Mouse (Mus musculus): ENCODE results near the gene Fam84b.

Gene Fam84b

DNA sequence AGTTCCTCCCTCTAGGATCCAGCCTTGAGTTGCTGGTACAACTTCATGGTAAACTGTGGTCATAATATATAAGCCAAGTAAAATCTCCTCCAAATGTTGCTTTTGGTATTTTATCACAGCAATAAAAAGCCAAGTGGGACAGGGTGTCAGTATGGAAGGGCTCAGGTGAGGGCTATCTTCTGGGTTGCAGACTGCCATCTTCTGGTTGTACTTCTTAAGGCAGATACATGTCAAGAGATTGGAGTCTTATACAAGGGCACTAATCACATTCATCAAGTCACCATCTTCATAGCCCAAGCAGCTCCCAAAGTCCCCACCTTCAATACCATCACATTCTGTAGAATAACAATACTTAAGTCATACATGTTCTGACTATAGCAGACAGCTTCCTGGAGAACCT is 21.0 kb downstream of the Fam84b start:
- no peak for DNase-seq (ENCODE audit: low spot score in 2 of 2)

DNA sequence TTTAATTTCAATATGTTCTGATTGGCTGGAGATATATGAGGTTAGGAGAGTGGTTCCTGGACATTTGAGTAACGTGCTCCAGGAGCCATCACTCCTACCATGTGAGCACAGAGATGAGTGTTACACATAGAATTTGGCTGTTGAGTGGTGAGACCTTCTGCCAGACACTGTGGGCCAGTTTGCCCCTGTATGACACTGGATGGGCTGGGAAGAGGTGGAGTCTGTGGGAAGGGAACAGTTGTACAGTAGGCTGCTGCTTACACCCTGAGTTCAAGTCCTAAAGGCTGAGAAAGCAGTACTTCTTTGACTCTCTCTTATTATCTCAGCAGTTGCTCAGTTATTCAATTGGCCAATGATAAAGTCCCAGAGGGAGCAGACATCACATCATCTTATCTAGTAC is 27.4 kb downstream of the Fam84b start:
- DNase-seq (ENCODE audit: low spot score in 2 of 2) = no peak

DNA sequence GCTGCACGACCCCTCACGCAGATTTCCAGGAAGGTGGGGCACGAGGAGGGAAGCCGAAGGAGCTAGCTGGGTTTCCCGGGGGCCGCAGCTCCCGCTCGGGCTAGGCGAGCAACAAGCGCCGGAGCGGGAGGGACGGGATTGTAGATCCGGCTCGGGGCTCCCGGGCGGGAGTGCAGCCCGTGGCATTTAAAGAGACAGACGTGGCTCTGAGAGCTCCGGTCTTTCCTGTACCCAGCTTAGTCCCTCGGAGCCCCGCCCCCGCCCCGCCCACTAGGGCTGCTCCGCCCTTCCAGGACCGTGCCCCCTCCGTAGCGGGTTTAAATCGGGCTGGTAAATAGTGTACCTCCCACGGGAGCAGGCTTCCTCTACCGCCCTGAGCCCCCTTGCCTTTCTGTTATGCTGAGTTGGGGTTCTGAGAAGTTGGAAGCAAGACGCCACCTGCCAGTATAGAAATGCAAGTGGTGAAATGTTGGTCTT is 28.8 kb downstream of the Fam84b start:
- peak; percentile 85 to 92 for DNase-seq (ENCODE audit: low spot score in 2 of 2)

DNA sequence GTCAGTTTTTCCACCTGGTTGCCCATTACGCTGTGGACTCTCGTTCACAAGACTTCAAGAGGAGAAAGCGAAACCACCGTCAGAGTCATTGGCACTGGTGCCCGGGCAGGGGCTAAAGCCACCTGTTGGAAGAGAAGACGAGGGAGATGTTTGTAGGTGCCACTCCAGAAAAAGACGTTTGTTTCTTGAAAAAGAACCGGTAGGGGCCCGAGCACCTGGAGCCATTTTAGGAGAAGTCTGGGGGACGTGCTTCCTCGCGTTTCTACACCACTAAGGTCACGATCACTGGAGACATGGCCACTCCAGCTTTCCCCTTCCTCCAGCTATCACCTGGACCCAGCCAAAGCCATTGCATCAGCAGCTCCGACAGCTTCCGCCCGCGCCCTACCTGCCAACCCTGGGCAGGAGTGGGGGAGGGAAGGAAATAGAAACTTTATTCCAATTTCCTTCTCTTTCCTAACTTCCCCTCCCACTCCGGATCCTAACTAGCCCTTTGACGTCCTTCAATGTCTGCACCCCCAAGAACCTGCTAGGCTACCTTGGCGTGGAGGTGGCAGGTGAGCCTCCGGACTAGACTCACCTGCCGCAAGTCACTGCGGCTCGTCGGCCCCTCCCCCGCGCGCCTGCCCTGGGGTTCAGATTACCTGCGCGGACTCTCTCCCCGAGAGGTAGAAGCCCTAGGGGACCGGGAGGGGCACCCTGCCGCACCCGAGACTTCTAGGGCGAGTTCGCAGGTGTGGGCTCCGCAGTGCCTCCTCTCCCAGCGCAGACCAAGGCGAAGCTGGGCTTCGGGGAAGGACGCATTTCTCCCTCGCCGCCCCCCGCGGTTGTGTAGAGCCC is 29.5 kb downstream of the Fam84b start:
- peak; percentile 59 for DNase-seq (ENCODE audit: low spot score in 2 of 2)

DNA sequence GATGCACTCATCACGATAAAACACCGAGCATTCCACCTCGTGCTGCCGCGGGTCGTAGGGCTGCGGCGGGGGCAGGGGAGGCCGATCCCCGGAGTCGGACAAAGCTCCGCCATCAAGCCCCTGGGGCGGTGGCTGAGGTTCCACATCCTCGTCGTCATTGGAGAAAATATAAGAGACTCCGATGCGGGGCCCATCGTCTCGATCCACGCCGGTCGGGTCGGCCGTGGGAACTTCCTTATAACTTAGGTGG is 30.0 kb downstream of the Fam84b start:
- peak in 1 of 2 experiments; percentile 16 for DNase-seq (ENCODE audit: low spot score in 2 of 2)

DNA sequence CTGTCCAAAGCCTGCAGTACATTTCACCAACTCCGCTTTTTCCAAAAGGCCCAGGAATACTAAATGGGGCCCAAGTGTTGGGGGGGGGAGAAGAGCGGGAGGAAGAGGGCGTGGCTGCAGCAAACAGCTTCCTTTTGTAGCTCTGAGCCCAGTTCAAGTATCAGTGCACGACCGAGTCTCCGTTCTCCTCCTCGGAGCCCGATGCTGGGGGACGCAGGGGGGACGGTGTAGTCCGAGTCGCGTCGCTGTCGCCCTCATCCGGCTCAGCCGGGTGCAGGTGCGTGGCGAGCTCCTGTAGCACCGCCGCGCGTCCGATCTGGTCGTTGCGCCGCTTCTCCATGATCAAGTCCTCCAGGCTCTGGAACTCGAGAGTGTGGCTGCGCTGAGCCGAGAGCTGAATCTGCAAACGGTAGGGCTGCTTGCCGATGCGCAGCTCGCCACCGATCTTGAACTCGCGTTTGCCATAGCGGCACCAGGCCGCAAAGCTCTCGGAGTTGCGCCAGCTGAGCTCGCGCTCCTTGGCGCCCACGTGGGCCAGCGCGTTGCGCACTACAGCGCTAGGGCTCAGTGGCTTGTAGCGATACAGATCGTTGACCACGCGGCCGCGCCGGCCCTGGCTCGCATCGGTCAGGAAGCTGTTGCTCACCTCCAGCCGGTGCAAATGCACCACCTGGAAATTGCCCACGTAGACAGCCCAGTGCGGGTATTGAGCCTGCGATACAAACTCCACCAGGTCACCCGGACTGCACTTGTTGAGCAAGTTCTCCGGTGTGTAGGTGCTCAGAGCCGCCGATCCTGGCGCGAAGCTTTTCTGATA is 30.6 kb downstream of the Fam84b start:
- peak; percentile 68 to 72 for DNase-seq (ENCODE audit: low spot score in 2 of 2)

DNA sequence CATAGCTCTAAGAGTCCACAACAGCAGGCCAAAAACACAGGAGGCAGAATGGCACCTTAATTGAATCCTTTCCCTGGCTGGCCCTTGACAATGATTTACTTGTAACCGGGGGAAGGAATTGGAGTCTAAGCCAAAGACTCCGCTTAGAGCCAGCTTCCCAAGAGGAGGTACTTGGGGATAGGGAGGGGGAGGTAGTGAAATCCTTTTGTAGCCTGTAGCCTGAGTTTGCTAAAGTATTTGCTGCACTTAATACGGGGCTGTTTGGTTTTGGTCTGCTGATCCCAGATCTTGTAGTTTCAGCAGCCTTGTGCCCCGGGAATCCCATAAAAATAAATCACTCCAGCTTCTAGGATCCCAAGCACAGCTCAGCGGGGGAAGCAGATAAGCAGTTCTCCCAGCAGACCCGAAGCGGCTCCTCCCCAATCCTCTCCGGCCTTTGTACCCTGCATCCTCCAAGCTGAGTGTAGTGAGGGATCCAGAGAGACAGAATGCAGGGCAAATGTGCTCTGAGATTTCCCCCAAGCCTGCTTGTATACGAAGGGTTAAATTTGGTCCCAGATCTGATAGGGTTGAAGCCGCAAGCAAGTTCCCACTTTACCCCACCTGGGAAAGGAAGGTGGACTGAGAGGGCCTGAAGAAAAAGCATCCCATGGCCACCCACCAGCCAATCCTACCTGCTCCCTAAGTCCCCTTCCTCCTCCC is 31.3 kb downstream of the Fam84b start:
- DNase-seq (ENCODE audit: low spot score in 2 of 2) = peak; percentile 25 to 29

DNA sequence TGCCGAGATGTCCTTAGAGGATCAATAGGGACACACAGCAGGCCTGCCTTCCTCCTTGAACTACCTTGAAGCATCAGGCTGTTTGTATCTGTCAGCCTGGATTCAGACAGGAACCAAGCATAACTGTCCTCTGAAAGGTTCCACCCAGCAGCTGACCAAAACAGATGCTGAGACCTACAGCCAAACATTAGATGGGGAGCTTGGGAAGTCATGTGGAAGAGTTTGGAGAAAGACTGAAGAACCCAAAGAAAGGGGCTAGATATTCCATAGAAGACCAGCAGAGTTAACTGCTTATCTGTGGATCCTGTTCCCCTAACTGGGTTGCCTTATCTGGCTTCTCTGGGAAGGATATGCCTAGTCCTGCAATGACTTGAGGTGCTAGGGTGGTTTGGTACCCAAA is 35.1 kb downstream of the Fam84b start:
- DNase-seq (ENCODE audit: low spot score in 2 of 2) = no peak

DNA sequence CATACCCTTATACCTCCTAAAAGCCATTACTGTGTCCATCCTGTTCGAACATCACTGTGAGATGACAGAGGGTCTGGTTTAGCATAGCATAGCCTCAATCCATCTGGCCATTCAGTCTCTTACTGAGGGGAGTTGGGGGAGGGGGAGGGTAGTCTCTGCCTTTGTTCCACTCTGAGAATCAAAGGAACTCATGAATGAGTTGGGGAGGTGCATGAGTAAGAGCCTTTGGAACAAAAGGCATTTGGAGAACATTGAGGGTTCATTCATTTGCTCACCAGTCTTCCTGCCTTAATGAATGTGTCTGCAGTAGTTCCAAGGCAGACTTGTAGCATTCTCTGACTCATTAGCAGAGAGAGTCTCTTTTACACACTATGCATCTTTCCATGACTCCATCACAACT is 37.1 kb downstream of the Fam84b start:
- no peak for DNase-seq (ENCODE audit: low spot score in 2 of 2)

DNA sequence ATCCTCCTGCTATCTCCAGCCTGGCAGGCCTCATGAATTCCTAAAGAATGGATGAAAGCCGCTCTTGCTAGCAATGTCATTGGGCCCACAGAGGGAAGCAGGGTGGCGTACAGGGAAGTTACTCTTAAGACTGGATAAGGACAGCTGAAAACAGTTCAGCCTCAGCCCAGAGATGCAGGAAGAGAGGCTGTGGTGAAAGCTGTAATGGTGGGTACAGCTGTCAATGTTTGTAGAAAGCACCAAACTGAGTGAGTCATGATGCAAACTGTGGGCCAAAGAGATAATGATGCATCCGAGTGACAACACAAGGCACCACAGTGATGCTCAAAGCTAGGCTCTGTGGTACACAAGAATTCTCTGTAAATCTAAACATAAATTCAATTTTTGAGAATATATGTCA is 39.0 kb downstream of the Fam84b start:
- DNase-seq (ENCODE audit: low spot score in 2 of 2) = no peak

DNA sequence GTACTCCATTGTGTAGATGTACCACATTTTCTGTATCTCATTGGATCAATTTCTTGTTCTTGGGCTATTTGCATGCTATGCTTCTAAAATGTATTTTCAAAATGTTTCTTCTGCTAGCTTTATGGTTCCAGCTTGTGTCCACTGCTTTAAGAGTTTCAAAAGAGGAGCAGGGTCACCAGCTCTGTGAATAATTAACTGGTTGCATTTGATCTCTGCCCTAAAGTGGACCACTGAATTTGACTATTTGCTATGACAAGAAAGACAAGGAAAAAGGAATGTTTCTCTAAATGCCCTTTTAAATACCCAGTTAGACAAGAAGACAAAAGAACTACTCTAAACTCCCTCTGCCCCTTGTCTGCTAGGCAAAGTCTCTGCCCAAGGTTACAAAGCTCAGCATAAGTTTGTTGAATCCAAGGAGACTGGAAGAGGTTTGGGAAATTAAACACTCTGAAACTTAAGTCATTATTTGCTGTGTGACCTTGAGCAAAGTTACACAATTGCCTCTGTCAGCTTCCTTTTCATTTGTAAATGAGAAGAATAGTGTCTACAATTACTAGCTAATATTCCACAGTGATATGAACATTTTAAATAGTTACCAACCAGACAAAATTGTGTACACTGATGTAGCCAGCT is 60.4 kb downstream of the Fam84b start:
- DNase-seq (ENCODE audit: low spot score in 2 of 2) = no peak

DNA sequence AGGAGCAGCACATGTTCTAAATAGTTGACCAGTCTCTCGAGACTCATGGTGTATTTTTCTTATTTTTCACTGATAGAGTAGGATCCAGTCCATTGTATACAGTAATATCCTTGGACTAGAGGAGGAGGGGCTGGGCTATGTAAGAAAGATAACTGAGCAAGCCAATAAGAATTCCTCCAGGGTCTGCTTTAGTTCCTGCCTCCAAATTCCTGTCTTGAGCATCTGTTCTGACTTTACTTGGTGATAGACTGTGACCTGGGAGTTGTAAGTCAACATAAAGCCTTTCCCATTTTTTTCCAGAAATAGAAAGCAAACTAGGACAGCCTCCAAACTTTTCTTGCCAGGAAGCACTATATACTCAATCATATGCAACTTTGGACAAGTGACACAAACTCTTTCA is 64.5 kb downstream of the Fam84b start:
- DNase-seq (ENCODE audit: low spot score in 2 of 2) = no peak

DNA sequence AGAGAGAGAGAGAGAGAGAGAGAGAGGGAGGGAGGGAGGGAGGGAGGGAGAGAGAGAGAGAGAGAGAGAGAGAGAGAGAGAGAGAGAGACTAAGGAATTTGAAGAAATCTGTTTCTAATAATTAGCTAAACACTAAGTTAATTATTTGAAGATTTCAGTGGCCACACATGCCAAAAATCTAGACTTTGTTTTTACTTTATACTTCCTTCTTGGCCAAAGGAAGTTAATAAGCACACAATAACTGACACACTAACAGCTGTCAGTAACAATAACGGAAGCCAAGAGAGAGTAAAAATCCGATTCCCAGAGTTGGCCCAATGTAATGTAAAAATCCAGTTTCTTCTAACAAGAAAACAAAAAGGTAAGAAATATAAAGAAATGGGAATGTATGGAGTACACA is 69.8 kb downstream of the Fam84b start:
- DNase-seq (ENCODE audit: low spot score in 2 of 2) = no peak

DNA sequence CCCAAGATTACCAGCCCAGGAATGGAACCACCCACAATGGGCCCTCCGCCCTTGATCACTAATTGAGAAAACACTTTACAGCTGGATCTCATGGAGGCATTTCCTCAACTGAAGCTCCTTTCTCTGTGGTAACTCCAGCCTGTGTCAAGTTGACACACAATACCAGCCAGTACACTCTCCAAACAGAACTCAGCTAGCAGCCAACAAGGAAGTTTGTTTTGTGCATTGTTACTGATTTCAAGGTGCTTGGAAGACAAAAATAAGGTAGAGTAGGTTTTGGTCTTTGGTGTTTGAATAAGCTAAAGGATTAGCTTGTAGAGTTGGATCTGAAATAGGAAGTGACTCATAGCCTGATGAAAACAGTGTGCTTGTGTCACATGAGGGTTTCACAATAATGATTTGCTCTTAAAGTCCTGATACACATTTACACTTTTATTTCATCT is 74.0 kb downstream of the Fam84b start:
- DNase-seq (ENCODE audit: low spot score in 2 of 2) = peak in 1 of 2 experiments; percentile 5

DNA sequence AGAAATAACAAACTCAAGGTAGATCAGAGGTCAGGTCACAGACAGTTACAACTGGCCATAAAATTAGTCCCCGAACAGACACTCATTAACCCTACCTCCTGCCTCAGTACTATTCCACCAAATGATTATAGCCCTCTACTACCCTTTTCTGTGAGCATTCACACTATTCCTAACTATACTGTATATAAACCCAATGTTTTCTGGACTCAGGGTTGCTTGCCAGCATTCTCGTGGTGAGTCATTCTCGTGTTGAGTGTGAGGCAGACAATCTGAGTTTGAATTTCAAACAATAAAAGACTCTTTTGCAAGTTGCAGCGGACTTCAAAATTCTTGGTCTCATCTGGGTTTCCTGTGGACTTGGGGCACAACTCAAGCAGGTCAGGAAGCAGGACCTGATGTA is 74.5 kb downstream of the Fam84b start:
- peak in 1 of 2 experiments; percentile 2 for DNase-seq (ENCODE audit: low spot score in 2 of 2)

Measured in urinary bladder, postnatal 36 days (tissue).